Mouse (Mus musculus) stomach, embryonic 16.5 days (tissue): Measurements from ENCODE around the gene Cryba1. TPM values are rescaled to one million over a fixed set of nuclear protein-coding genes. Genes with fewer than 3 reads are reported as not detected.

ENCODE experiments used
- polyA plus RNA-seq: library from polyadenylated mRNA; unstranded; fragments of >200 nt; fragmentation: Nextera tagmentation; extraction: Ambion mirVana; gene quantifications from 2 replicates; pipeline ENCODE4 v1.2.1, GENCODE M21; 2015

The Cryba1 gene
- polyA plus RNA-seq, 1 experiment from 2014 or later: not detected

Other genes with a start within 250 kb of the Cryba1 start
- gene Ankrd13b, start 235.6 kb downstream of the Cryba1 start, polyA plus RNA-seq: 2.4 and 2.8 TPM in 2 replicates
- gene Git1, start 231.7 kb downstream of the Cryba1 start, polyA plus RNA-seq: 7.9 and 9.1 TPM in 2 replicates
- gene Abhd15, start 210.2 kb downstream of the Cryba1 start, polyA plus RNA-seq: 3.2 and 4.2 TPM in 2 replicates
- gene Trp53i13, start 209.3 kb downstream of the Cryba1 start, polyA plus RNA-seq: 25.1 and 25.5 TPM in 2 replicates
- gene Gm10392, start 206.1 kb downstream of the Cryba1 start, polyA plus RNA-seq: 0.17 TPM in 1 of 2 replicates, not detected in the other
- 11.5 and 12.1 TPM in 2 replicates for gene Taok1, start 117.5 kb downstream of the Cryba1 start, polyA plus RNA-seq
- 3.4 and 4.2 TPM in 2 replicates for gene Nufip2, start 39.1 kb downstream of the Cryba1 start, polyA plus RNA-seq
- 44.9 and 46.0 TPM in 2 replicates for gene Myo18a, start 38.0 kb upstream of the Cryba1 start, polyA plus RNA-seq
- gene Gm10277, start 62.5 kb upstream of the Cryba1 start, polyA plus RNA-seq: 1.2 and 1.4 TPM in 2 replicates
- gene Pipox, start 168.8 kb upstream of the Cryba1 start, polyA plus RNA-seq: 20.8 and 23.5 TPM in 2 replicates
- 2.0 and 2.3 TPM in 2 replicates for gene Sez6, start 205.5 kb upstream of the Cryba1 start, polyA plus RNA-seq